Mouse (Mus musculus): Measurements from ENCODE around the gene Enox2.

Enox2 gene

GRCm38 (mm10) chrX:49002892-49003291 lies 285.2 kb downstream of the Enox2 start:
- DNase-seq (ENCODE audit: low spot score), result no peak

GRCm38 (mm10) chrX:48985653-48986052 lies 302.4 kb downstream of the Enox2 start:
- DNase-seq (ENCODE audit: low spot score), result no peak

- DNase-seq (ENCODE audit: low spot score), result no peak
Observed at GRCm38 (mm10) chrX:48984451-48984850, 303.6 kb downstream of the Enox2 start.

Data from testis, postnatal 10 days (tissue).